ENCODE assay signal across 12 mouse cellular contexts in the genomic region with DNA sequence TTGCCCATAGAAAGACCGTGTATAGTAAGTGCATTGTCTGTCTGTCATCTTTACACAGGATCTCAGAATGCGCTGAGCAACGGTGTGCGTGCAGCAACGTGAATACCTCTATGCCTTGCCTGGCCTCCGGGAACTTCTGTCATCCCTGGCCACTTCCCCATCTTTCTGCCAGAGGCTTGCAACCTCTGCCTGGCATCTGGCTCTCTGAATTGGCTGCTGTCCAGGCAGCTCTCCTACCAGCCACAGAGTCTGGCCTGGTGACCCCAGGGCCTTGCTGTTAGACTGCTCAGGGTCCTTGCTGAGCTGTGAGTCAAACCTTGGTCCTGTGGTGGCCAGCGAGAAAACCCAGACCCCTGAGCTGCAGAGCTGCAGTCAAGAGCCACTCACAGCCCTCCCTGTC. TPM values are rescaled to one million over a fixed set of nuclear protein-coding genes. Genes with fewer than 3 reads are reported as not detected.
DNase-seq lines count a peak whose midpoint lies in the region; ATAC-seq lines count a peak whose summit lies in the region.
"Had no signal": no experiment of that assay in that cellular context is flagged by ENCODE, and none has a peak within 500 bp of the region (broad histone marks: within the 10 kb centered on the region; RNA-seq: fewer than 3 reads in every experiment).

No protein-coding gene starts in this region.

- intact Hi-C loops in heart, postnatal 36 days (cut with DNase I): no loop called here

- peak; percentile 55 for DNase-seq in heart, postnatal 4 days
- no peak for DNase-seq in heart, postnatal 36 days
- DNase-seq in 3134 (ENCODE audit: extremely low read depth, insufficient read length, low spot score): peak; percentile 81
- peak; percentile 62 for DNase-seq in Muller cell, postnatal 12 days (ENCODE audit: inconsistent ontology term)
- no peak for DNase-seq in spleen, adult 12 weeks (ENCODE audit: low spot score)
- no peak for DNase-seq in layer of hippocampus, postnatal 14 days (ENCODE audit: low spot score in 2 of 2)
- DNase-seq: cerebellum, adult 9-11 months; lung, postnatal 14 days; retina, postnatal 1 day had no signal

- peak; percentile 33; a peak in 2 of 4 replicates for ATAC-seq in hematopoietic stem cell, adult 5-6 weeks (replicated peaks in 1 of 2; ENCODE audit: insufficient read depth in 1 of 2, low FRiP score in 2 of 2, low TSS enrichment in 1 of 2, low read depth in 1 of 2, poor library complexity in 2 of 2, severe bottlenecking in 2 of 2)
- ATAC-seq: activated CD4-positive, CD25-positive, alpha-beta regulatory T cell, adult 4 months; hindbrain, embryonic 16.5 days had no signal

RNA-seq across cellular contexts. Expression of a gene that starts 11.7 kb away (rescaled TPM):
- total RNA-seq in heart, postnatal 4 days (2021): 1 to 10 TPM; 5.5 TPM
- 1 to 10 TPM; 3.4 to 3.8 TPM for total RNA-seq in heart, postnatal 36 days (2021)
- total RNA-seq in hematopoietic stem cell, adult 5-6 weeks (2017): 38.0 and 44.5 TPM in 2 replicates
- total RNA-seq in layer of hippocampus, postnatal 14 days (2021): 1 to 10 TPM; 2.1 to 3.2 TPM

RNA-seq across cellular contexts. Expression of a gene that starts 27.9 kb away (rescaled TPM):
- total RNA-seq in heart, postnatal 4 days (2021): 10 to 100 TPM; 25.0 to 26.2 TPM
- total RNA-seq in heart, postnatal 36 days (2021): 10 to 100 TPM; 17.8 to 20.0 TPM
- 8.1 and 18.7 TPM in 2 replicates for total RNA-seq in hematopoietic stem cell, adult 5-6 weeks (2017)
- 10 to 100 TPM; 65.4 to 66.9 TPM for total RNA-seq in layer of hippocampus, postnatal 14 days (2021)

Comparison
In these comparisons a context has a peak if more than half of its experiments do, and no peak if none do; other contexts are left out.
1. DNase-seq: peak in heart, postnatal 4 days (single experiment), 3134 (single experiment) and Muller cell, postnatal 12 days (single experiment); none in heart, postnatal 36 days (0 of 2), spleen, adult 12 weeks (single experiment) and layer of hippocampus, postnatal 14 days (0 of 2).